Comparison of ENCODE assay signal across 1 mouse cellular context in the genomic region with DNA sequence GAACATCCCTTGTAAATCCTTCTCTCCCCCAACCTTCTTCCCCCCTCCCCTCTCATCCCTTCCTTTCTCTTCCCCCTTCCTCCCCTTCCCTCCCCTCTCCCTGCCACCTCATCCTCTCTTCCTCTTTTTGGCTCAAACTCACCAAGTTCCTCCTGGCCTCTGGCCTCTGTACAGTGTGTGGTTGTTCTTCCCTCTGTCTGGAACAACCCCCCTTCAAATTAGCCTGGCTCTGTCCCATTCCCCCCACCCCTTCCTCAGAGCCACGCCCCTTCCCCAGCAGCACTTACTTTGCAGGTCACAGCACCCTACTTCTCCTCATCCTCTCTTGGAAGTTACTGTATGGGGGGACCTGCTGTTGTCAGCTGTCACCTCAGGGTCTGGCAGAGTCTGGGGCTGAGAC.
TF ChIP-seq lines count a peak whose summit lies in the region.

No protein-coding gene starts in this region.

TF ChIP-seq in MEL, 35 proteins besides CTCF, POLR2A, EP300 and RAD21:
- TF ChIP-seq NELFE (IDR thresholded peaks at IDR 0.05; ENCODE audit: low read depth, low read length) (no peak), HCFC1 (IDR thresholded peaks at IDR 0.05; ENCODE audit: low read depth, low read length) (no peak), USF1 (IDR thresholded peaks at IDR 0.05; ENCODE audit: low read depth, low read length) (no peak), GATA1 (IDR thresholded peaks at IDR 0.05; ENCODE audit: low read depth, low read length) (no peak), MYB (IDR thresholded peaks at IDR 0.05; ENCODE audit: low read depth, low read length) (no peak), TAL1 (IDR thresholded peaks at IDR 0.05; ENCODE audit: low read length) (no peak), MAZ (IDR thresholded peaks at IDR 0.05; ENCODE audit: low read depth, low read length) (no peak; the same call in 1 of the 2 replicates)
